Mouse (Mus musculus): ENCODE measurements around the gene Tnxb. TPM values are rescaled to one million over a fixed set of nuclear protein-coding genes. Genes with fewer than 3 reads are reported as not detected.
"Not testable (repeated sequence)": the region's sequence is repeated elsewhere in the genome, so short reads cannot be mapped to it uniquely, and the experiment has no call there.

The Tnxb gene
- polyA plus RNA-seq, 2 experiments from 2014 or later, result not detected

GRCm38 (mm10) chr17:34685120-34686110 is 15.1 kb downstream of the Tnxb start:
- ATAC-seq, result no peak

GRCm38 (mm10) chr17:34688889-34689288 is 18.6 kb downstream of the Tnxb start:
- no peak for ATAC-seq

GRCm38 (mm10) chr17:34690458-34690857 is 20.1 kb downstream of the Tnxb start:
- no peak for ATAC-seq

GRCm38 (mm10) chr17:34692906-34693305 is 22.6 kb downstream of the Tnxb start:
- no peak for ATAC-seq

GRCm38 (mm10) chr17:34699575-34700408 is 29.5 kb downstream of the Tnxb start:
- ATAC-seq, result no peak

- no peak for ATAC-seq
Observed at GRCm38 (mm10) chr17:34700671-34701071, 30.3 kb downstream of the Tnxb start.

- not testable (repeated sequence) for ATAC-seq
Observed at GRCm38 (mm10) chr17:34706476-34706875, 36.1 kb downstream of the Tnxb start.

- ATAC-seq, result no peak
Observed at GRCm38 (mm10) chr17:34712951-34713350, 42.6 kb downstream of the Tnxb start.

- not testable (repeated sequence) for ATAC-seq
Observed at GRCm38 (mm10) chr17:34714181-34714907, 44.0 kb downstream of the Tnxb start.

- not testable (repeated sequence) for ATAC-seq
Observed at GRCm38 (mm10) chr17:34714908-34715445, 44.6 kb downstream of the Tnxb start.

GRCm38 (mm10) chr17:34715451-34715850 is 45.1 kb downstream of the Tnxb start:
- not testable (repeated sequence) for ATAC-seq

- no peak for ATAC-seq
Observed at GRCm38 (mm10) chr17:34716247-34716646, 45.9 kb downstream of the Tnxb start.

GRCm38 (mm10) chr17:34717401-34717800 is 47.1 kb downstream of the Tnxb start:
- no peak for ATAC-seq

- ATAC-seq, result not testable (repeated sequence)
Observed at GRCm38 (mm10) chr17:34719886-34720285, 49.6 kb downstream of the Tnxb start.

GRCm38 (mm10) chr17:34722238-34722637 is 51.9 kb downstream of the Tnxb start:
- ATAC-seq, result not testable (repeated sequence)

- ATAC-seq, result no peak
Observed at GRCm38 (mm10) chr17:34723066-34723465, 52.7 kb downstream of the Tnxb start.

- ATAC-seq, result no peak
Observed at GRCm38 (mm10) chr17:34727887-34728286, 57.6 kb downstream of the Tnxb start.

GRCm38 (mm10) chr17:34729155-34729554 is 58.8 kb downstream of the Tnxb start:
- not testable (repeated sequence) for ATAC-seq

GRCm38 (mm10) chr17:34729779-34730553 is 59.6 kb downstream of the Tnxb start:
- ATAC-seq, result not testable (repeated sequence)

- not testable (repeated sequence) for ATAC-seq
Observed at GRCm38 (mm10) chr17:34737466-34737865, 67.1 kb downstream of the Tnxb start.

- not testable (repeated sequence) for ATAC-seq
Observed at GRCm38 (mm10) chr17:34739708-34740107, 69.4 kb downstream of the Tnxb start.
